8 mouse cellular contexts compared by ENCODE assay signal in the genomic region with DNA sequence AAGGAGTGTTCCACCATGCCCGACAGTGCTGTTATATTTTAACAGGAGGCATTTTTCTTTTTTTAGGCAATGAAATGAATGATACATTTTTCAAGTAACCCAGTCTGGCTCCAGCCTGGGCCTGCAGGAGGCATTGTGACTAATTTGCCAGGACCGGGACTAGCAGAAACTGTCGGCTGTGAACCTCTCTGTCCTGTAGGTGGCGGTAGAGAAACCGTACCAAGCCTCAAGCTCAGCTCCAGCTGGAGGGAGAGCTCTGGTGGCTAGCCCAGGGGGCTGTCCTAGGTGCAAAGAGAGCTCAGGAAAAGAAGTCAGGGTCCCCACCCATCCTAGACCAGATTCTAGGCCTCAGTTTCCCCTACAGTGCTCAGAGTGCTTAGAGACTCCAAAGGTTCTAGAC. TPM values are rescaled to one million over a fixed set of nuclear protein-coding genes. Genes with fewer than 3 reads are reported as not detected.
DNase-seq lines count a peak whose midpoint lies in the region; ATAC-seq and TF ChIP-seq lines count a peak whose summit lies in the region.

No protein-coding gene starts in this region.

- H3K4me1 ChIP-seq in MEL (ENCODE audit: control insufficient read depth in 1 of 2, insufficient read depth in 2 of 2, low read length in 2 of 2) = peaks cover 11 to 22% of the 10 kb centered on the region in 2 experiments
- H3K4me1 ChIP-seq in forebrain, embryonic 14.5 days (ENCODE audit: control insufficient read depth, insufficient read depth, low read length) = no peaks in the 10 kb centered on the region
- H3K4me1 ChIP-seq in lung, postnatal 0 days (ENCODE audit: insufficient read depth, low read depth, low read length) = no peaks in the 10 kb centered on the region

- no peaks in the 10 kb centered on the region for H3K27me3 ChIP-seq in MEL (ENCODE audit: control insufficient read depth in 1 of 2, insufficient read depth in 2 of 2, low read length in 2 of 2)
- no peaks in the 10 kb centered on the region for H3K27me3 ChIP-seq in forebrain, embryonic 14.5 days (replicated peaks; ENCODE audit: control insufficient read depth, insufficient read depth, low read length)
- no peaks in the 10 kb centered on the region for H3K27me3 ChIP-seq in lung, postnatal 0 days (replicated peaks; ENCODE audit: insufficient read depth, low read length)

- WGBS in forebrain, embryonic 14.5 days = 4% methylated on average over 5 of the region's 5 CpGs
- WGBS in lung, postnatal 0 days = under 1% methylated on average over 5 of the region's 5 CpGs

- no peak overlapping the region for H3K4me3 ChIP-seq in MEL (ENCODE audit: control insufficient read depth in 1 of 2, insufficient read depth in 1 of 2, low read depth in 2 of 2, low read length in 2 of 2)
- no peak overlapping the region for H3K4me3 ChIP-seq in forebrain, embryonic 14.5 days (ENCODE audit: low read depth, low read length)
- no peak overlapping the region for H3K4me3 ChIP-seq in layer of hippocampus, adult 2 months
- no peak overlapping the region for H3K4me3 ChIP-seq in lung, postnatal 0 days (ENCODE audit: low read depth, low read length)

- H3K79me2 ChIP-seq in MEL (ENCODE audit: control insufficient read depth, insufficient read depth, low read length, poor library complexity) = no peaks in the 10 kb centered on the region

- peak; percentile 64 for ATAC-seq in forebrain, embryonic 14.5 days
- peak; percentile 69 for ATAC-seq in lung, postnatal 0 days

- TF ChIP-seq EP300 in MEL (IDR thresholded peaks at IDR 0.05; ENCODE audit: low read depth in 1 of 2, low read length in 2 of 2) = no peak
- no peak for TF ChIP-seq EP300 in lung, postnatal 0 days (IDR thresholded peaks at IDR 0.05)

- peak; percentile 76 for TF ChIP-seq RAD21 in MEL (IDR thresholded peaks at IDR 0.05; ENCODE audit: low read depth, low read length)

- H3K9ac ChIP-seq in MEL (ENCODE audit: control insufficient read depth, low read depth, low read length, poor library complexity, severe bottlenecking) = no peak overlapping the region
- H3K9ac ChIP-seq in forebrain, embryonic 14.5 days (ENCODE audit: low read length) = no peak overlapping the region
- H3K9ac ChIP-seq in lung, postnatal 0 days (replicated peaks; ENCODE audit: low read depth) = no peak overlapping the region

- DNase-seq in MEL (ENCODE audit: low read depth, low spot score) = peak; percentile 92
- DNase-seq in c-Kit-positive CD71-positive TER-119-positive erythroid progenitor cells, embryonic 14.5 days (ENCODE audit: low spot score) = peak; percentile 76
- peak; percentile 92 for DNase-seq in forebrain, embryonic 14.5 days (ENCODE audit: low spot score)
- peak; percentile 89 for DNase-seq in heart, postnatal 4 days
- DNase-seq in layer of hippocampus, adult 2 months (ENCODE audit: low spot score in 2 of 2) = peak; percentile 79 to 83
- DNase-seq in lung, postnatal 0 days (ENCODE audit: low spot score) = peak; percentile 93
- peak; percentile 93 for DNase-seq in retina, postnatal 1 day
- DNase-seq in thymus, postnatal 36 days = peak; percentile 78 to 83

- TF ChIP-seq POLR2A in MEL (IDR thresholded peaks at IDR 0.05; ENCODE audit: control insufficient read depth in 1 of 2, insufficient read depth in 1 of 2, low read depth in 1 of 2, low read length in 2 of 2, poor library complexity in 1 of 2) = no peak

- TF ChIP-seq CTCF in MEL (IDR thresholded peaks at IDR 0.05 in 2 of 3, conservative IDR thresholded peaks at IDR 0.05 in 1 of 3; ENCODE audit: control insufficient read depth in 1 of 3, insufficient read depth in 1 of 3, low read depth in 2 of 3, low read length in 3 of 3, poor library complexity in 1 of 3, severe bottlenecking in 1 of 3) = peak; percentile 82 to 99 (median 97)
- TF ChIP-seq CTCF in layer of hippocampus, adult 2 months (conservative IDR thresholded peaks at IDR 0.05) = peak; percentile 95
- TF ChIP-seq CTCF in lung, postnatal 0 days (IDR thresholded peaks at IDR 0.05) = peak; percentile 95

- H3K27ac ChIP-seq in MEL (ENCODE audit: control insufficient read depth, low read depth, low read length) = no peak overlapping the region
- H3K27ac ChIP-seq in forebrain, embryonic 14.5 days (ENCODE audit: low read depth, low read length) = no peak overlapping the region
- H3K27ac ChIP-seq in layer of hippocampus, adult 2 months = no peak overlapping the region
- no peak overlapping the region for H3K27ac ChIP-seq in lung, postnatal 0 days (ENCODE audit: low read length)

- no peak overlapping the region for H3K4me2 ChIP-seq in forebrain, embryonic 14.5 days (ENCODE audit: low read length)
- H3K4me2 ChIP-seq in lung, postnatal 0 days (replicated peaks; ENCODE audit: low read depth, low read length) = no peak overlapping the region

- H3K36me3 ChIP-seq in MEL (ENCODE audit: control insufficient read depth in 1 of 2, insufficient read depth in 2 of 2, low read length in 2 of 2) = peaks cover 0 to 7% of the 10 kb centered on the region in 2 experiments; a peak in 2 of 4 replicates
- no peaks in the 10 kb centered on the region for H3K36me3 ChIP-seq in forebrain, embryonic 14.5 days (ENCODE audit: control insufficient read depth, insufficient read depth, low read length)
- no peaks in the 10 kb centered on the region for H3K36me3 ChIP-seq in lung, postnatal 0 days (ENCODE audit: insufficient read depth, low read length)

- H3K9me3 ChIP-seq in MEL (replicated peaks; ENCODE audit: insufficient read depth, low read length) = no peaks in the 10 kb centered on the region
- no peaks in the 10 kb centered on the region for H3K9me3 ChIP-seq in forebrain, embryonic 14.5 days (replicated peaks; ENCODE audit: control insufficient read depth, low read length)
- no peaks in the 10 kb centered on the region for H3K9me3 ChIP-seq in lung, postnatal 0 days (ENCODE audit: low read length)

TF ChIP-seq in MEL, 35 proteins besides CTCF, POLR2A, EP300 and RAD21 (continues in another document):
- TF ChIP-seq MAFK (IDR thresholded peaks at IDR 0.05; ENCODE audit: borderline replicate concordance, low read depth, low read length) = no peak
- no peak for TF ChIP-seq ZMIZ1 (IDR thresholded peaks at IDR 0.05; ENCODE audit: low read depth, low read length)
- no peak for TF ChIP-seq HCFC1 (IDR thresholded peaks at IDR 0.05; ENCODE audit: low read depth, low read length)
- TF ChIP-seq NRF1 (IDR thresholded peaks at IDR 0.05; ENCODE audit: insufficient read depth, low read depth, low read length, poor library complexity, severe bottlenecking) = no peak
- TF ChIP-seq ELF1 (IDR thresholded peaks at IDR 0.05; ENCODE audit: low read depth, low read length) = no peak
- TF ChIP-seq MAX (IDR thresholded peaks at IDR 0.05; ENCODE audit: low read length) = no peak
- TF ChIP-seq MEF2A (IDR thresholded peaks at IDR 0.05; ENCODE audit: extremely low read depth, insufficient replicate concordance, low read depth, low read length, poor library complexity, severe bottlenecking) = no peak
- no peak for TF ChIP-seq UBTF (IDR thresholded peaks at IDR 0.05; ENCODE audit: borderline replicate concordance, insufficient read depth, low read depth, low read length)
- no peak for TF ChIP-seq E2F4 (IDR thresholded peaks at IDR 0.05; ENCODE audit: borderline replicate concordance, low read depth, low read length)
- no peak for TF ChIP-seq ETS1 (IDR thresholded peaks at IDR 0.05; ENCODE audit: low read depth, low read length)
- no peak for TF ChIP-seq USF1 (IDR thresholded peaks at IDR 0.05; ENCODE audit: low read depth, low read length)
- TF ChIP-seq GATA1 (IDR thresholded peaks at IDR 0.05; ENCODE audit: low read depth, low read length) = no peak
- peak; percentile 97 for TF ChIP-seq SMC3 (IDR thresholded peaks at IDR 0.05; ENCODE audit: low read depth, low read length)
- TF ChIP-seq POLR2AphosphoS2 (IDR thresholded peaks at IDR 0.05; ENCODE audit: low read length) = no peak
- TF ChIP-seq MYB (IDR thresholded peaks at IDR 0.05; ENCODE audit: low read depth, low read length) = no peak
- no peak for TF ChIP-seq POLR2AphosphoS5 (IDR thresholded peaks at IDR 0.05; ENCODE audit: borderline replicate concordance, low read depth, low read length)
- no peak for TF ChIP-seq JUND (IDR thresholded peaks at IDR 0.05; ENCODE audit: low read depth, low read length)
- peak; percentile 90 for TF ChIP-seq ZC3H11A (IDR thresholded peaks at IDR 0.05; ENCODE audit: low read depth, low read length)
- no peak for TF ChIP-seq KAT2A (conservative IDR thresholded peaks at IDR 0.05; ENCODE audit: low read depth, low read length)
- TF ChIP-seq ZKSCAN1 (IDR thresholded peaks at IDR 0.05; ENCODE audit: low read depth, low read length) = no peak
- no peak for TF ChIP-seq TBP (IDR thresholded peaks at IDR 0.05; ENCODE audit: low read depth, low read length)
- TF ChIP-seq BHLHE40 (IDR thresholded peaks at IDR 0.05; ENCODE audit: borderline replicate concordance, low read depth, low read length) = no peak

RNA-seq across cellular contexts. Expression of a gene that starts 37.4 kb away (rescaled TPM):
- total RNA-seq in MEL (2012; rRNA removed) = 28.1 and 32.5 TPM in 2 replicates
- 10 to 100 TPM in 1 of 2 experiments, not detected in 1; 22.3 TPM for polyA plus RNA-seq in MEL (2012; ENCODE audit: insufficient read depth in 1 of 2, insufficient read length in 2 of 2, low read depth in 1 of 2, low replicate concordance in 2 of 2, missing spikeins in 1 of 2)
- polyA plus RNA-seq in forebrain, embryonic 14.5 days (2014; fragmentation: Nextera tagmentation; extraction: Ambion mirVana) = 30.4 and 34.2 TPM in 2 replicates
- total RNA-seq in heart, postnatal 4 days (2021) = 10 to 100 TPM; 16.4 to 22.2 TPM
- total RNA-seq in layer of hippocampus, adult 2 months (2021) = 10 to 100 TPM; 54.5 to 57.6 TPM
- 16.7 and 21.5 TPM in 2 replicates for polyA plus RNA-seq in lung, postnatal 0 days (2015; fragmentation: Nextera tagmentation; extraction: Ambion mirVana)

RNA-seq across cellular contexts. Expression of a gene that starts 38.4 kb away (rescaled TPM):
- 4.4 and 4.9 TPM in 2 replicates for total RNA-seq in MEL (2012; rRNA removed)
- polyA plus RNA-seq in MEL (2012; ENCODE audit: insufficient read depth in 1 of 2, insufficient read length in 2 of 2, low read depth in 1 of 2, low replicate concordance in 2 of 2, missing spikeins in 1 of 2) = 1 to 10 TPM in 1 of 2 experiments, not detected in 1; 8.5 TPM
- 5.3 and 5.4 TPM in 2 replicates for polyA plus RNA-seq in forebrain, embryonic 14.5 days (2014; fragmentation: Nextera tagmentation; extraction: Ambion mirVana)
- 1 to 10 TPM; 3.5 to 3.6 TPM for total RNA-seq in heart, postnatal 4 days (2021)
- total RNA-seq in layer of hippocampus, adult 2 months (2021) = 1 to 10 TPM; 4.3 to 4.5 TPM
- 4.1 and 4.6 TPM in 2 replicates for polyA plus RNA-seq in lung, postnatal 0 days (2015; fragmentation: Nextera tagmentation; extraction: Ambion mirVana)

RNA-seq across cellular contexts. Expression of a gene that starts 46.5 kb away (rescaled TPM):
- 1.5 and 2.4 TPM in 2 replicates for total RNA-seq in MEL (2012; rRNA removed)
- 1 to 10 TPM in 1 of 2 experiments, not detected in 1; 1.8 TPM for polyA plus RNA-seq in MEL (2012; ENCODE audit: insufficient read depth in 1 of 2, insufficient read length in 2 of 2, low read depth in 1 of 2, low replicate concordance in 2 of 2, missing spikeins in 1 of 2)
- 4.4 and 5.2 TPM in 2 replicates for polyA plus RNA-seq in forebrain, embryonic 14.5 days (2014; fragmentation: Nextera tagmentation; extraction: Ambion mirVana)
- total RNA-seq in heart, postnatal 4 days (2021) = 10 to 100 TPM in 1 of 2 experiments, 1 to 10 TPM in 1; 9.9 to 11.0 TPM
- 10 to 100 TPM; 77.1 TPM for total RNA-seq in layer of hippocampus, adult 2 months (2021)
- 8.0 and 8.4 TPM in 2 replicates for polyA plus RNA-seq in lung, postnatal 0 days (2015; fragmentation: Nextera tagmentation; extraction: Ambion mirVana)

Comparison
In these comparisons a context has a peak if more than half of its experiments do, and no peak if none do; other contexts are left out.
1. RNA of a gene that starts 46.5 kb away (total RNA-seq): 77.1 TPM in layer of hippocampus, adult 2 months; 9.9 to 11.0 TPM in heart, postnatal 4 days and 1.5 to 2.4 TPM in MEL; every median in the first group is over 4 times any median in the second.
2. Peak in every context shown above with its lines, with median percentiles within 50 percentile points of each other: DNase-seq and CTCF ChIP-seq.